Mouse (Mus musculus) forebrain, embryonic 10.5 days (tissue): Measurements from ENCODE around the gene Lcn10. TPM values are rescaled to one million over a fixed set of nuclear protein-coding genes. Genes with fewer than 3 reads are reported as not detected.
"Not testable (repeated sequence)": the region's sequence is repeated elsewhere in the genome, so short reads cannot be mapped to it uniquely, and the experiment has no call there.

Experiments used
- DNase-seq: peaks from one replicate; pipeline ENCODE4 v3.0.0-alpha.2; 2017; ENCODE audit warnings: low spot score; ENCODE audit errors: extremely low spot score
- H3K27ac ChIP-seq: fragments of 300-500 bp; sonication (generic); 2 replicates; pipeline ENCODE4 v1.5.1; 2016; ENCODE audit warnings: mild to moderate bottlenecking
- H3K27me3 ChIP-seq: fragments of 300-500 bp; sonication (generic); 2 replicates; pipeline ENCODE4 v1.6.1; 2016; ENCODE audit warnings: mild to moderate bottlenecking; ENCODE audit not compliant: poor library complexity, severe bottlenecking
- H3K36me3 ChIP-seq: fragments of 300-500 bp; sonication (generic); replicated peaks from 2 replicates; pipeline ENCODE4 v1.6.1; 2016; ENCODE audit warnings: mild to moderate bottlenecking, moderate library complexity
- H3K4me1 ChIP-seq: fragments of 300-500 bp; sonication (generic); 2 replicates; pipeline ENCODE4 v1.6.1; 2016
- H3K4me3 ChIP-seq: fragments of 300-500 bp; sonication (generic); 2 replicates; pipeline ENCODE4 v1.5.1; 2016; ENCODE audit warnings: mild to moderate bottlenecking, moderate library complexity
- H3K9me3 ChIP-seq: fragments of 300-500 bp; sonication (generic); 2 replicates; pipeline ENCODE4 v1.6.1; 2016; ENCODE audit warnings: mild to moderate bottlenecking, moderate library complexity
- WGBS: fragments of 180-500 bp; shearing (Covaris S2); methylation state at CpG from one replicate; pipeline ENCODE4 v1.1.7; 2016; 5-methylcytosine and 5-hydroxymethylcytosine counted together
- polyA plus RNA-seq: library from polyadenylated mRNA; unstranded; fragments of >200 nt; fragmentation: Nextera tagmentation; extraction: Ambion mirVana; gene quantifications from 2 replicates; pipeline ENCODE4 v1.2.1, GENCODE M21; 2016

Lcn10 gene
- polyA plus RNA-seq, 1 experiment from 2014 or later: not detected

- no peaks in the 10 kb centered on the region for H3K27me3 ChIP-seq
- H3K36me3 ChIP-seq: no peaks in the 10 kb centered on the region
- no peaks in the 10 kb centered on the region for H3K9me3 ChIP-seq
- 76% methylated on average over 1 of the region's 1 CpGs for WGBS
- DNase-seq: no peak
- H3K27ac ChIP-seq: no peak overlapping the region
- H3K4me1 ChIP-seq: no peaks in the 10 kb centered on the region
- H3K4me3 ChIP-seq: no peak overlapping the region
Observed at GRCm38 (mm10) chr2:25666516-25666915, 16.0 kb upstream of the Lcn10 start.

- 91% methylated on average over 3 of the region's 3 CpGs for WGBS
- Histone ChIP-seq H3K27me3 (no peaks in the 10 kb centered on the region), H3K27ac (no peak within 1 kb of the TSS), H3K9me3 (no peaks in the 10 kb centered on the region), H3K4me1 (no peaks in the 10 kb centered on the region), H3K4me3 (no peak within 1 kb of the TSS), H3K36me3 (no peaks in the 10 kb centered on the region)
- DNase-seq: no peak
Observed at GRCm38 (mm10) chr2:25676486-25676885, 6.0 kb upstream of the Lcn10 start, which contains the start of gene Lcn6. TSS of gene Lcn6 (plus strand) at chr2:25676786.

- 87% methylated on average over 6 of the region's 6 CpGs for WGBS
- no peaks in the 10 kb centered on the region for H3K27me3 ChIP-seq
- H3K9me3 ChIP-seq: no peaks in the 10 kb centered on the region
- DNase-seq: no peak
- H3K36me3 ChIP-seq: no peaks in the 10 kb centered on the region
- no peak overlapping the region for H3K4me3 ChIP-seq
- no peaks in the 10 kb centered on the region for H3K4me1 ChIP-seq
- H3K27ac ChIP-seq: no peak overlapping the region
Observed at GRCm38 (mm10) chr2:25679559-25679958, 3.0 kb upstream of the Lcn10 start.

- Histone ChIP-seq H3K4me3 (no peak overlapping the region), H3K9me3 (no peaks in the 10 kb centered on the region), H3K36me3 (no peaks in the 10 kb centered on the region), H3K27me3 (no peaks in the 10 kb centered on the region), H3K27ac (no peak overlapping the region), H3K4me1 (no peaks in the 10 kb centered on the region)
- no peak for DNase-seq
- WGBS: 73% methylated on average over 4 of the region's 4 CpGs
Observed at GRCm38 (mm10) chr2:25686941-25687340, 4.4 kb downstream of the Lcn10 start.

GRCm38 (mm10) chr2:25694605-25695004 is 12.1 kb downstream of the Lcn10 start:
- H3K4me1 ChIP-seq: no peaks in the 10 kb centered on the region
- H3K4me3 ChIP-seq: no peak overlapping the region
- peak; percentile 63 for DNase-seq
- no peaks in the 10 kb centered on the region for H3K9me3 ChIP-seq
- H3K27ac ChIP-seq: no peak overlapping the region
- H3K36me3 ChIP-seq: no peaks in the 10 kb centered on the region
- no peaks in the 10 kb centered on the region for H3K27me3 ChIP-seq

- DNase-seq: no peak
- Histone ChIP-seq H3K27ac (no peak overlapping the region), H3K36me3 (no peaks in the 10 kb centered on the region), H3K9me3 (no peaks in the 10 kb centered on the region), H3K4me1 (no peaks in the 10 kb centered on the region), H3K4me3 (no peak overlapping the region), H3K27me3 (no peaks in the 10 kb centered on the region)
- 73% methylated on average over 4 of the region's 4 CpGs for WGBS
Observed at GRCm38 (mm10) chr2:25696951-25697350, 14.4 kb downstream of the Lcn10 start.

- no peaks in the 10 kb centered on the region for H3K27me3 ChIP-seq
- no peak overlapping the region for H3K4me3 ChIP-seq
- no peak overlapping the region for H3K27ac ChIP-seq
- H3K36me3 ChIP-seq: no peaks in the 10 kb centered on the region
- H3K9me3 ChIP-seq: no peaks in the 10 kb centered on the region
- H3K4me1 ChIP-seq: no peaks in the 10 kb centered on the region
- WGBS: 84% methylated on average over 2 of the region's 2 CpGs
- DNase-seq: no peak
Observed at GRCm38 (mm10) chr2:25698696-25699095, 16.2 kb downstream of the Lcn10 start.

GRCm38 (mm10) chr2:25699743-25700142 is 17.2 kb downstream of the Lcn10 start, which contains the start of gene Obp2a:
TSS of gene Obp2a (plus strand) at chr2:25700043.
- H3K9me3 ChIP-seq, H3K27ac ChIP-seq, DNase-seq, H3K27me3 ChIP-seq, H3K4me3 ChIP-seq, H3K36me3 ChIP-seq, H3K4me1 ChIP-seq: not testable (repeated sequence)
- 85% methylated on average over 3 of the region's 3 CpGs for whole genome bisulfite sequencing

- Histone ChIP-seq H3K4me1 (no peaks in the 10 kb centered on the region), H3K9me3 (no peaks in the 10 kb centered on the region), H3K36me3 (no peaks in the 10 kb centered on the region), H3K4me3 (no peak overlapping the region), H3K27me3 (no peaks in the 10 kb centered on the region), H3K27ac (no peak overlapping the region)
- DNase-seq: no peak
- 88% methylated on average over 5 of the region's 5 CpGs for WGBS
Observed at GRCm38 (mm10) chr2:25701001-25701400, 18.5 kb downstream of the Lcn10 start.

- H3K4me3 ChIP-seq: no peak overlapping the region
- H3K4me1 ChIP-seq: peaks cover 26% of the 10 kb centered on the region
- no peaks in the 10 kb centered on the region for H3K9me3 ChIP-seq
- DNase-seq: no peak
- H3K36me3 ChIP-seq: peaks cover 4% of the 10 kb centered on the region
- WGBS: 84% methylated on average over 4 of the region's 4 CpGs
- no peak overlapping the region for H3K27ac ChIP-seq
- H3K27me3 ChIP-seq: no peaks in the 10 kb centered on the region
Observed at GRCm38 (mm10) chr2:25703706-25704105, 21.2 kb downstream of the Lcn10 start.

GRCm38 (mm10) chr2:25706643-25707481 is 24.3 kb downstream of the Lcn10 start, which contains the start of gene Bmyc:
TSS of gene Bmyc (plus strand) at chr2:25706739.
- peak; percentile 81 for DNase-seq
- peaks cover 38% of the 10 kb centered on the region for H3K4me1 ChIP-seq
- WGBS: under 1% methylated on average over 78 of the region's 78 CpGs

GRCm38 (mm10) chr2:25708121-25708520 is 25.6 kb downstream of the Lcn10 start:
- peaks cover 6% of the 10 kb centered on the region for H3K36me3 ChIP-seq
- H3K9me3 ChIP-seq: no peaks in the 10 kb centered on the region
- DNase-seq: no peak
- peak overlapping the region; percentile 74; the same call in 1 of the 2 replicates for H3K4me3 ChIP-seq
- WGBS: 82% methylated on average over 2 of the region's 2 CpGs
- peaks cover 42% of the 10 kb centered on the region for H3K4me1 ChIP-seq
- H3K27ac ChIP-seq: no peak overlapping the region
- H3K27me3 ChIP-seq: no peaks in the 10 kb centered on the region

More at GRCm38 (mm10) chr2:25706643-25707481, 24.3 kb downstream of the Lcn10 start, which contains the start of gene Bmyc:
- Histone ChIP-seq H3K36me3 (peaks cover 6% of the 10 kb centered on the region), H3K27me3 (no peaks in the 10 kb centered on the region), H3K9me3 (no peaks in the 10 kb centered on the region), H3K27ac (peak within 1 kb of the TSS; percentile 88), H3K4me3 (peak within 1 kb of the TSS; percentile 74)

- H3K4me3 ChIP-seq, H3K36me3 ChIP-seq, H3K9me3 ChIP-seq, H3K27ac ChIP-seq, DNase-seq, H3K27me3 ChIP-seq: not testable (repeated sequence)
- 89% methylated on average over 1 of the region's 1 CpGs for WGBS
- peaks cover 42% of the 10 kb centered on the region for H3K4me1 ChIP-seq
Observed at GRCm38 (mm10) chr2:25709056-25709455, 26.5 kb downstream of the Lcn10 start.
